Mouse (Mus musculus) brown adipose tissue, adult 24 weeks (tissue): ENCODE data around the gene Commd6. TPM values are rescaled to one million over a fixed set of nuclear protein-coding genes. Genes with fewer than 3 reads are reported as not detected.

Experiments used
- H3K27ac ChIP-seq: fragments of 200-500 bp; replicated peaks from 2 replicates; pipeline ENCODE4 v1.5.1; 2012; ENCODE audit warnings: low read depth, mild to moderate bottlenecking, low read length
- H3K4me1 ChIP-seq: fragments of 200-500 bp; 2 replicates; pipeline ENCODE4 v1.6.1; 2012; ENCODE audit warnings: low read length, mixed read lengths; ENCODE audit not compliant: control insufficient read depth, insufficient read depth, insufficient read length
- H3K4me3 ChIP-seq: fragments of 200-500 bp; 2 replicates; pipeline ENCODE4 v1.5.1; 2012; ENCODE audit warnings: low read depth, mild to moderate bottlenecking, low read length, moderate library complexity; ENCODE audit not compliant: insufficient read depth
- polyA plus RNA-seq: library from polyadenylated mRNA; stranded (reverse); fragments of >200 nt; gene quantifications from 2 replicates; pipeline ENCODE4 v1.2.4, GENCODE M21; 2012; ENCODE audit not compliant: missing spikeins, insufficient read depth, insufficient read length

The Commd6 gene
- polyA plus RNA-seq, 1 experiment, result 160 TPM

DNA sequence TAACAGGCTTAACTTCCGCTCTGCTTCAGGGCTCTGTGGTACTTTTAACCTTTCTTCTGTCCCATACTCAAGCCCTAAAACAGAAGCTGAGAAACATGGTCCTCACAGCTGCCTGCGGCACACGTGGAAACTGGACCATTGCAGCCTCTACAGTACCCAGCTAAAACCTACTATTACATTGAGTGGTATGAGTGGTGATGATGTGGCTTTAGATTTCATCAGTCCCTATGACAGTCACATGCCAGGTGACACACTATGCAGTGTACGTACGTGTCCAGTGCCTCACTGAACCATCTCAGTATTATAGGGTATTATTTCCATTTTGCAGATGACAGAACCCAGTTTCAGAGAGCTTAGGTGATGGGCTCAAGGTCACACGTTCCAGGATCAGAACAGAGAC is 3.1 kb downstream of the Commd6 start:
- Histone ChIP-seq H3K4me1 (peaks cover 2% of the 10 kb centered on the region; the same call in 1 of the 2 replicates), H3K27ac (no peak overlapping the region), H3K4me3 (no peak overlapping the region)

DNA sequence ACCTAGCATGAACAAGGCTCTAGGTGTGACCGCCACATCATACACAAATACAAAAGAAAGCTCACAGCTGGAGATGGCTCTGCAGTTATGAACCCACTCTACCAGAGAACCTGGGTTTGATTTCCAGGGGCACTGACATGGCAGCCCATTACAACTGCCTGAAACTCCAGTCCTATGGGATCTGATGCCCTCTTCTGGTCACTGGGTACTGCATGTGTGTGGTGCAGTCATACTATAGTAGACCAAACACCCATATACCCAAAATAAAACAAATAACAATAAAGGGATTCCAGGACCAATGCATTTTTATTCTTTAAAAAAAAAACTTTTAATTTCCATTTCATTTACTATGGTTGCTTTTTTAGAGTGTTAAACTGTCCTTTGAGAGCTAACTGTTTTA is 4.7 kb downstream of the Commd6 start:
- Histone ChIP-seq H3K4me3 (no peak overlapping the region), H3K4me1 (peaks cover 2% of the 10 kb centered on the region; the same call in 1 of the 2 replicates), H3K27ac (no peak overlapping the region)

GRCm38 (mm10) chr14:101630548-101630947 is 9.9 kb downstream of the Commd6 start:
- Histone ChIP-seq H3K27ac (no peak overlapping the region), H3K4me3 (no peak overlapping the region), H3K4me1 (no peaks in the 10 kb centered on the region)

DNA sequence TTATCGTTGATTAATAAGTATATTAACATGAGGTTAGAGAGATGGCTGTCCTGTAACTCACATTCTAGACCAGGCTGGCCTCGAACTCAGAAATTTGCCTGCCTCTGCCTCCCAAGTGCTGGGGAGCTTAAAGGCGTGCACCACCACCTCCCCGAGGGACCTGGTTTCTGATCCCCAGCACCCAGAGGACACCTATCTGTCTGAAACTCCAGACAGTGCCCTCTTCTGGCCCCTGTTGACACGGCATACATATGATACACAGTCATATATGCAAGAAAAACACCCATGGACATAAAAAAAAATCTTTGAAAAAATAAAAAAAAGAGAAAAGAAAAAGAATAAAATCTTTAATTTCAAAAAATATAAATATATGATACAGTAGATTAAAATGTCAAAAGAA is 22.8 kb downstream of the Commd6 start:
- no peak overlapping the region for H3K27ac ChIP-seq

GRCm38 (mm10) chr14:101616178-101616577 is 24.3 kb downstream of the Commd6 start:
- no peak overlapping the region for H3K4me3 ChIP-seq

More for the DNA sequence above, 22.8 kb downstream of the Commd6 start:
- H3K4me3 ChIP-seq, result no peak overlapping the region
- no peaks in the 10 kb centered on the region for H3K4me1 ChIP-seq

GRCm38 (mm10) chr14:101613206-101613605 is 27.3 kb downstream of the Commd6 start:
- no peak overlapping the region for H3K4me3 ChIP-seq
- no peak overlapping the region for H3K27ac ChIP-seq
- H3K4me1 ChIP-seq, result no peaks in the 10 kb centered on the region

More at GRCm38 (mm10) chr14:101616178-101616577, 24.3 kb downstream of the Commd6 start:
- Histone ChIP-seq H3K4me1 (no peaks in the 10 kb centered on the region), H3K27ac (no peak overlapping the region)

DNA sequence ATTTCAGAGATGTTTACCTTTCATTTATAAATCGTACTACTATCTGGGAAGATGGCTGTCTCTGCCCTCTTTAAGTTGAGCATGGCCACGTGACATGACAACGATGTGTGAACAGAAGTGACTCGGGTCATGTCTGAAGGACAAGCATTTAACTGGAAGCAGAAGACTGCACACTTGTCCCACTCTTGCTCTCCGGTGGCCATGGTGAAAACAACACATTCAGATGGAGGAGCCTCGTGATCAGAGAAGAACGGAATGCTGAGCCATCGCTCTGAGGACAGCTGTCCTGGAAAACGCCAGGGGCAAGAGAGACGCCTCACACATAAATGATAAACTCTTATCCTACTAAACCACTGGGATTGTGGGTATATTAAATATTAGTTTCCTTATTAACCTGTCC is 29.8 kb downstream of the Commd6 start:
- Histone ChIP-seq H3K4me3 (no peak overlapping the region), H3K4me1 (no peaks in the 10 kb centered on the region), H3K27ac (no peak overlapping the region)

DNA sequence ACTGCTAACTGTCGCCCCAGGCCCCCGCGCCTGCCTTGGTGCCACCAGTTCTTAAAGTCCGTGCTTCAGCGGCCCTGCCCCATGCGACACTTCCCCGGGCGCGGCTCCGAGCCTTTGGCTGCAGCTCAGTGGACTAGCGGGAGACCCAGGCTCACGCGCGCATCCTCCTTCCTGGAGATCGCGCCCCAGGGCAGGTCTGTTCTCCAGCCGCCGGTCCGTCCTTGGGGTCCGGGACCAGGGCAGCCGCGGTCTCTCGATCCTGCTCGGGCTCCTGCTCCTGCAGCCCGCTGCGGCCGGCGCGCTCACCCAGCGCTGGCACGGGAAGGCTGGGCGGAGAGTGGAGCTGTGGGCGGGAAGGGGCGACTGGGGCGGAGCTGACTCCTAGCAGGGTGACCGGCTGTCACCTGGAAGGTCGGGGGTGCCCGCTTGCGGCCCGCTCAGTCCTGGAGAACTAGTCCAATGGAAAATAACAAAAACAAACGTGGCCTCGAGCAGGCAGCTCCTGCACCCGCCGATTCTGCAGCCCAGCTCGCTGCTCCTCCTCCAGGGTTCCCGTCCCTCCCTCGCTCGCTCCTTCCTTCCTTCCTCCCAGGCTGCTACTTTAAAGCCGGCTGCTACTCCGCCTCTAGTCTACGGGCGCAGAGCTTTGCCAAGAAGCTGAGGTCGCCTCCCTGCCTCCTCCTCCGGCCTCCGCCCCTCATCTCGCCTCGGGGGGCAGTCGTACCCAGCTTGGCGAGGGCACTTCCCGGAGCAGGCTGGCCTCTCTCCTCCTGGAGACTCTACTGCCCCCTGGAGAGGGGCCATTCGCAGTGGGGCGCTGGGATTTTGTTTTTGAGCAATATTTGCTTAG is 31.7 kb downstream of the Commd6 start, which contains the start of gene Tbc1d4:
Tbc1d4 (minus strand) TSS at position 673 of the 850 bp plus-strand sequence.
- peak within 1 kb of the TSS; percentile 56; the same call in 1 of the 2 replicates for H3K27ac ChIP-seq
- peak within 1 kb of the TSS; percentile 89 for H3K4me3 ChIP-seq
- H3K4me1 ChIP-seq, result 0 out of 2 replicates have a peak, but pooled peaks cover 2% of the 10 kb centered on the region

DNA sequence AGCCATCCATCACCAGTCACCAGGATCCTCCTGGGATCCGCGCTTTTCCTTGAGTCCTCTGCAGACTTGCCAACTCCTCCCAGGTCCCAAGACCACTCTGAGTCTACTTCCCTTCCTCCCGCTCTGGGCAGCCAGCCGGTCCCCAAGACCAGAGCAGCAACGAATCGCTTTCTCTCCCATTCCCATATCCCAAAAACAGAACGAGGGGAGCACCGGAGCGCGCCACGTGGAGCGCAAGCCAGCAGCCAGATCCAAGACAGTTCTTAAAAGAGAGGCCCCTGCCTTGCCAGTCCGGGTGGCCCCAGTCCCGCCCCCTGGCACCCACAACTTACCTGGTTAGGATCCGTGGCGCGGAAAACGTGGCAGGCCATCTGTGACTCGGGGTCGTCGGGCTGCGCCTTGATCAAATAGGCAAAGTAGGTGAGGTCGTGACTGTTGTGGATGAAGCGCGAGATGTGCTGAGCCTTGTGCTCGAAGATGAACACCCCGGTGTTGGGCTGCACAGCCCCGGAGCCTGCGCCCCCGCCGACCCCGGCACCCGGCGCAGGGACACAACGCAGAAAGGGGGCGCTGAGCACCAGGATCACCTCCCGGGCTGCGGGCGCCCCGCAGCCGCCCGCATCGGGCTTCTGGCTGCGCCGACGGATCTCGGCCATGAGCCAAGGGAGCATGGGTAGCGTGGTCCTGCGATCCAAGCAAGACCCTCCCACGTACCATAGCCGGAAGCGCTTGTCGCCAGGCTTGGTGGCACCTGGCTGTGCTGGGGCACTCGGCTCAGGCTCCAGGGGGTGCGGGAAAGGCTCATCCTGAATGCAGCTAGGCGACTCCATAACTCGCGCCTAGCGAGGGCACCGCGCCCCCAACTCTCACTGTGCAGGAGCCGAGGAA is 32.6 kb downstream of the Commd6 start:
- Histone ChIP-seq H3K4me1 (0 out of 2 replicates have a peak, but pooled peaks cover 2% of the 10 kb centered on the region), H3K4me3 (peak overlapping the region; percentile 89), H3K27ac (no peak overlapping the region)

DNA sequence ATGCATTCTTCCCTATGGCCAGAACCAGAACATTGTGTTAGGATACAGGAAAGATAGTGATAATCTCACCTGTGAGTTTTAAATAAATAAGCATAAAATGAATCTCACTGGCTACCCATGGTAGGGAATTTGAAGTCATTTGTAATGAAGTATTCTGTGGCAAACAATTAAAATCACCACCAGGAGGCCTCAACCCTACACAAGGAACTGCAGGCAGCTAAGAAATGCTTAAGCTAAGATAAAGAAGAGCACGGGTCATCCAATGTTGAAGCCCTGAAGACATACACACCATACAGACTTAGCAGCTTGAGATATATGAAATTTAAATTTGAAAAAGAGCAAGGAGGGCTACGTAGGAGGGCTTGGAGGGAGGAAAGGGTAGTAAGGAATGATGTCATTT is 34.6 kb downstream of the Commd6 start:
- no peak overlapping the region for H3K4me3 ChIP-seq
- H3K4me1 ChIP-seq, result 0 out of 2 replicates have a peak, but pooled peaks cover 2% of the 10 kb centered on the region
- no peak overlapping the region for H3K27ac ChIP-seq

- H3K4me3 ChIP-seq, result no peak overlapping the region
- 0 out of 2 replicates have a peak, but pooled peaks cover 2% of the 10 kb centered on the region for H3K4me1 ChIP-seq
- H3K27ac ChIP-seq, result no peak overlapping the region
Measured at GRCm38 (mm10) chr14:101602851-101603250, 37.6 kb downstream of the Commd6 start.

DNA sequence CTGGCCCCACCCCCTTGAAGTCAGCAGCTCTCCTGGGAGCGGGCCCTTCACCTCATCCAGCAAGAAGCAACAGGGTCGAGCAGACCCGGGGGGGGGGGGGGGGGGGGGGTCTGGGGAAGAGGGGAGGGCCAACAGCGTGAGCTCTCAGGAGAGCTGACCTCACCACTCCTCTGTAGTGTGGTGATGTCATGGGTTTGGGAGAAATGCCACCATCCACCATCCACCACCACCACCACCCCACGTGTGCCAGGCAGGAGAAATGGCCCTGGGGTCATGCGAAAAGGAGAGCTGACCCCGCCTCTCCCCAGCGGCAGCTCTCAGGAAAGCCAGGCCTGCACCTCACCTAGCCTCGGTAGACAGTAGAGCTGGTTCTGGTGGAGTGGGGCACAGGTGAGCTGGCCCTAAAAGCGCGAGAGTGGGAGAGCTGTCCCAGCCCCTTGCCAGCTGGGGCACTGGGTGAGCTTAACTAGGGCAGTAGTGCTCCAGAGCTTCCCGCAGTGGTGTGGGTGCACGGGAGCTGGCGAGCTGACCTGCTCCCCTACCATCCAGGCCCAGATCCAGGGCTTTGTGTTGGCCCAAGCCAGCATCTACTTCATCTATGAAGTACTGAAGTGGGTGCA is 43.3 kb downstream of the Commd6 start:
- H3K4me1 ChIP-seq, result peaks cover 9% of the 10 kb centered on the region
- peak overlapping the region; percentile 54; the same call in 1 of the 2 replicates for H3K27ac ChIP-seq
- no peak overlapping the region for H3K4me3 ChIP-seq

DNA sequence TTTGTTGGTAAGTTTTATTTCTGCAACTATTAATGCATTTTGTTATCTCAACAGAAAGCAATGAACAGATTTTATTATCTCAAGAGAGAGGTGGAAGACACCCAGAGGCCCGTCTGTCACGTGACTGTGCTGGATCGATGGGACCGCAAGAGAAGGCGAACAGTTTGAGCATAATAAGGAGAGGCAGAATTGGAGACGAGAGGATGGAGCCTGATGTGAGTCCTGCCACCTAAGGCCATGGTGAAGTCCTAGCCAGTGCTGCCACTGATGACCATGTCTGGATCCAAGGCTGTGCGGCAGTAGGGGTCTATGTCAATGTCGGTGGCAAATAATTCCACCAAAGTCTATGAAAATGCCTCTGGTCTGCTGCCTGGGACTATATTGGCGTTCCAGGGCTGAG is 43.8 kb downstream of the Commd6 start:
- H3K4me3 ChIP-seq, result no peak overlapping the region
- H3K4me1 ChIP-seq, result peaks cover 9% of the 10 kb centered on the region
- H3K27ac ChIP-seq, result no peak overlapping the region

DNA sequence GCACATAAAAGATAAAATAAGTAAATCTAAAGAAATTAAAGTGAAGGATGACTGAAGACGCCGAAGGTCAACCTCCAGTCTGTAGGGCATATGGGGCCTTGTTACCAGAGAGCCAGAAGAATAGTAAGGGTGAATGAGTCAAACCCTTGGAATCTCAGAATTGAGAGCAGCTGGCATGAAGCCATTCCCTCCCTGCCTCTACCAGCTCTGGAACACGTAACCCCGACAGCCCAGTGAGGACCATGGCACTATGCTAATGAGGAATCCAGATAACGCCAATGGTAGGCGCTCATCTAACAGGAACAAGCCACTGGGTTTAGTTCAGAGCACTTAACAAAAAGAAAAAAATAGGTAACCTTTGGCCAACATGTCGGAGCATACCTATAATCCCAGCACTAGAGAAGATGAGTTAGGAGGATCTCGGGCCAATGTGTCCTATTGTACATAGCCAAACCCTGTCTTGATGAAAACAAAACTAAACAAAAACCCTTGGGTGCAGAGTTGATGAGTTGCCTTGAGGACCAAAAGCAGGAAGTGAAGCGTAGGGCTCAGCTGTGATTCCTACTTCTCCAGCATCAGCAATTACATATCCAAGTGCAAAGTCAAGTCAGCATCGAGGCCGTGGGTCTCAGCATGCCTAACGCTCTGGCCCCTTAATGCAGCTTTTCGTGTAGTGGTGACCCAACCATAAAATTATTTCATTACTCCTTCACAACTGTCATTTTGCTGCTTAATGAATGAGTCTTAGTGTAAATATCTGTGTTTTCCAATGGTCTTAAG is 45.0 kb downstream of the Commd6 start:
- Histone ChIP-seq H3K27ac (no peak overlapping the region), H3K4me1 (peaks cover 9% of the 10 kb centered on the region), H3K4me3 (no peak overlapping the region)
